9 mouse cellular contexts compared by ENCODE assay signal in the genomic region with DNA sequence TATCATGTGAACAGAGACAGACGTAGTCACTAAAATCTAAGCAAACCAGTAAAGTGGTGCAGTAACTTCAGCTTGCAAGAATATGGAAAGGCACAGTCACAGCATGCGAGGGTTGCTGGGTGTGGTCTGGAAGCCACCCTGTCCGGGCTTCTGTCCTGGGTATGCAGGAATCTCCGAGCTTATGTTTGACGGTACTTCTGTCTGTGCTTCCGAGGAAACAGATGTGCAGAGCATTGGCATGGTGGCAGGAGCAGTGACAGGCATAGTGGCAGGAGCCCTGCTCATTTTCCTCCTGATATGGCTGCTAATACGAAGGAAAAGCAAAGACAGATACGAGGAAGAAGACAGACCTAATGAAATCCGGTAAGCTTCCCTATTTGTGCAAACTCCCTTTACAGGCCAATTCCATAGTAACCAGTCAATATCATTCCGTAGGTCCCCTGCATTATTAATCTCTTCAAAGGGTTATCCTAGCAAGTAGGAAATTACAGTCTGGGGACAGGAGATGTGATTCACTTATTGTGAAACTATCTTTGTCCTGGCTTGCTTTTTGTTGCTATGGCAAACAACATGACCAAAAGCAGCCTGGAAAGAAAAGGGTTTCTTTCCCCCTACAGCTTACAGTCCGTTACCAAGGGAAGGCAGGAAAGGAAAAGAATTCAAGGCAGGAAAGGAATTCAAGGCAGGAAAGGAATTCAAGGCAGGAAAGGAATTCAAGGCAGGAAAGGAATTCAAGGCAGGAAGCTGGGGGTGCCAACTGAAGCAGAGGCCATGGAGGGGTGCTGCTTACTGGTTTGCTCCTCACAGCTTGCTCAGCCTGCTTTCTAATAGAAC. TPM values are rescaled to one million over a fixed set of nuclear protein-coding genes. Genes with fewer than 3 reads are reported as not detected.
A peak's percentile ranks its signal among the peaks of the same experiment; 100 is the strongest.
DNase-seq lines count a peak whose midpoint lies in the region; ATAC-seq and TF ChIP-seq lines count a peak whose summit lies in the region.
"Had no signal": no experiment of that assay in that cellular context is flagged by ENCODE, and none has a peak within 500 bp of the region (broad histone marks: within the 10 kb centered on the region; RNA-seq: fewer than 3 reads in every experiment).

No protein-coding gene starts in this region.

- no peak for TF ChIP-seq POLR2A in olfactory bulb, adult 2 months (IDR thresholded peaks at IDR 0.05; ENCODE audit: insufficient read depth, low read depth, low read length)

- WGBS in forebrain, embryonic 10.5 days = 87% methylated on average over 11 of the region's 11 CpGs
- 76% methylated on average over 11 of the region's 11 CpGs for WGBS in forebrain, embryonic 15.5 days
- 69% methylated on average over 11 of the region's 11 CpGs for WGBS in lung, embryonic 14.5 days
- 67% methylated on average over 11 of the region's 11 CpGs for WGBS in hindbrain, embryonic 14.5 days
- 43% methylated on average over 11 of the region's 11 CpGs for WGBS in olfactory bulb, adult 2 months

- no peak for ATAC-seq in forebrain, embryonic 15.5 days (replicated peaks)
- ATAC-seq in lung, embryonic 14.5 days (ENCODE audit: insufficient read depth) = no peak
- no peak for ATAC-seq in hindbrain, embryonic 14.5 days (ENCODE audit: low FRiP score)

- peaks cover 4% of the 10 kb centered on the region; the same call in 1 of the 2 replicates for H3K9me3 ChIP-seq in forebrain, embryonic 10.5 days
- H3K9me3 ChIP-seq in forebrain, embryonic 15.5 days = no peaks in the 10 kb centered on the region
- no peaks in the 10 kb centered on the region for H3K9me3 ChIP-seq in lung, embryonic 14.5 days (ENCODE audit: low read depth, low read length)
- H3K9me3 ChIP-seq in hindbrain, embryonic 14.5 days (ENCODE audit: control insufficient read depth, low read length) = no peaks in the 10 kb centered on the region

- DNase-seq in forebrain, embryonic 10.5 days (ENCODE audit: extremely low spot score, low spot score) = no peak
- DNase-seq in lung, embryonic 14.5 days = peak; percentile 52
- DNase-seq in lung, postnatal 14 days = no peak
- no peak for DNase-seq in hindbrain, embryonic 14.5 days (ENCODE audit: low spot score)
- DNase-seq in retina, postnatal 1 day = no peak
- DNase-seq in left cerebral cortex, adult 8-10 months (ENCODE audit: low spot score in 2 of 2) = no peak
- DNase-seq: cerebellum, adult 9-10 months had no signal

- 0 out of 2 replicates have a peak overlapping the region, but pooled peaks have one; percentile 13 for H3K27ac ChIP-seq in forebrain, embryonic 10.5 days
- H3K27ac ChIP-seq in forebrain, embryonic 15.5 days (replicated peaks) = no peak overlapping the region; the same call in 1 of the 2 replicates
- H3K27ac ChIP-seq in lung, embryonic 14.5 days (ENCODE audit: low read depth) = peak overlapping the region; percentile 70; the same call in 1 of the 2 replicates
- H3K27ac ChIP-seq in hindbrain, embryonic 14.5 days = peak overlapping the region; percentile 20
- H3K27ac ChIP-seq in olfactory bulb, adult 2 months (ENCODE audit: insufficient read depth, low read depth, low read length) = peak overlapping the region; percentile 72

- H3K4me2 ChIP-seq in forebrain, embryonic 15.5 days (replicated peaks) = no peak overlapping the region
- H3K4me2 ChIP-seq in lung, embryonic 14.5 days = no peak overlapping the region
- no peak overlapping the region for H3K4me2 ChIP-seq in hindbrain, embryonic 14.5 days (replicated peaks)

- peaks cover 19% of the 10 kb centered on the region; the same call in 1 of the 2 replicates for H3K27me3 ChIP-seq in forebrain, embryonic 10.5 days (ENCODE audit: poor library complexity, severe bottlenecking)
- no peaks in the 10 kb centered on the region for H3K27me3 ChIP-seq in forebrain, embryonic 15.5 days
- no peaks in the 10 kb centered on the region for H3K27me3 ChIP-seq in lung, embryonic 14.5 days (ENCODE audit: insufficient read depth, low read length)
- no peaks in the 10 kb centered on the region for H3K27me3 ChIP-seq in hindbrain, embryonic 14.5 days (ENCODE audit: control insufficient read depth, insufficient read depth, low read length)

- no peak overlapping the region for H3K9ac ChIP-seq in forebrain, embryonic 15.5 days (replicated peaks)
- H3K9ac ChIP-seq in lung, embryonic 14.5 days = no peak overlapping the region
- no peak overlapping the region for H3K9ac ChIP-seq in hindbrain, embryonic 14.5 days

- no peak for TF ChIP-seq CTCF in lung, embryonic 14.5 days (IDR thresholded peaks at IDR 0.05; ENCODE audit: low read depth)
- no peak for TF ChIP-seq CTCF in olfactory bulb, adult 2 months (IDR thresholded peaks at IDR 0.05; ENCODE audit: insufficient read depth, low read depth, low read length)

- no peak overlapping the region for H3K4me3 ChIP-seq in forebrain, embryonic 10.5 days
- no peak overlapping the region for H3K4me3 ChIP-seq in forebrain, embryonic 15.5 days
- H3K4me3 ChIP-seq in lung, embryonic 14.5 days (ENCODE audit: low read depth, low read length) = no peak overlapping the region
- no peak overlapping the region for H3K4me3 ChIP-seq in hindbrain, embryonic 14.5 days (replicated peaks; ENCODE audit: low read length)
- H3K4me3 ChIP-seq in olfactory bulb, adult 2 months (ENCODE audit: insufficient read depth, low read depth, low read length) = no peak overlapping the region

- peaks cover 45% of the 10 kb centered on the region for H3K4me1 ChIP-seq in forebrain, embryonic 10.5 days
- H3K4me1 ChIP-seq in forebrain, embryonic 15.5 days = peaks cover 21% of the 10 kb centered on the region
- H3K4me1 ChIP-seq in lung, embryonic 14.5 days (ENCODE audit: insufficient read depth) = peaks cover 5% of the 10 kb centered on the region; the same call in 1 of the 2 replicates
- H3K4me1 ChIP-seq in hindbrain, embryonic 14.5 days (replicated peaks; ENCODE audit: control insufficient read depth, insufficient read depth, low read length) = peaks cover 21% of the 10 kb centered on the region
- peaks cover 17% of the 10 kb centered on the region for H3K4me1 ChIP-seq in olfactory bulb, adult 2 months (ENCODE audit: control insufficient read depth, insufficient read depth, low read length)

- H3K36me3 ChIP-seq in forebrain, embryonic 10.5 days (replicated peaks) = peaks cover 17% of the 10 kb centered on the region; the same call in 1 of the 2 replicates
- peaks cover 10% of the 10 kb centered on the region for H3K36me3 ChIP-seq in forebrain, embryonic 15.5 days
- peaks cover 7% of the 10 kb centered on the region; the same call in 1 of the 2 replicates for H3K36me3 ChIP-seq in lung, embryonic 14.5 days (ENCODE audit: insufficient read depth)
- peaks cover 20% of the 10 kb centered on the region for H3K36me3 ChIP-seq in hindbrain, embryonic 14.5 days (replicated peaks; ENCODE audit: control insufficient read depth, insufficient read depth)

RNA-seq across cellular contexts. Expression of gene Hspa8, which starts 19.7 kb away (rescaled TPM):
- 3,411 and 3,929 TPM in 2 replicates for polyA plus RNA-seq in forebrain, embryonic 10.5 days (2016; fragmentation: Nextera tagmentation; extraction: Ambion mirVana)
- 3,198 TPM in 2 replicates for polyA plus RNA-seq in forebrain, embryonic 15.5 days (2015; fragmentation: Nextera tagmentation; extraction: Ambion mirVana)
- polyA plus RNA-seq in lung, embryonic 14.5 days (2014; fragmentation: Nextera tagmentation; extraction: Ambion mirVana) = 2,522 and 2,633 TPM in 2 replicates
- 2,885 and 3,458 TPM in 2 replicates for polyA plus RNA-seq in hindbrain, embryonic 14.5 days (2014; fragmentation: Nextera tagmentation; extraction: Ambion mirVana)
- 1,623 and 1,837 TPM in 2 replicates for polyA plus RNA-seq in olfactory bulb, adult 2 months (2012; ENCODE audit: insufficient read depth, insufficient read length, low replicate concordance, missing spikeins)
- total RNA-seq in left cerebral cortex, adult 8-10 months (2022) = 1,000 to 10,000 TPM; 1,516 to 1,907 (median 1,709) TPM
